Mouse (Mus musculus) kidney, postnatal 14 days (tissue): ENCODE results near the gene Rhag.
A peak's percentile ranks its signal among the peaks of the same experiment; 100 is the strongest.

Experiments used
- DNase-seq: peaks from one replicate; pipeline ENCODE4 v3.0.0; 2022; ENCODE audit warnings: mixed read lengths

The Rhag gene

GRCm38 (mm10) chr17:40810934-40811333 is at the start of gene Rhag:
TSS of gene Rhag (plus strand) at chr17:40811126.
- no peak for DNase-seq

GRCm38 (mm10) chr17:40763662-40764061 is 47.3 kb upstream of the Rhag start:
- DNase-seq: no peak

GRCm38 (mm10) chr17:40767120-40767519 is 43.8 kb upstream of the Rhag start:
- no peak for DNase-seq

- DNase-seq: no peak
Observed at GRCm38 (mm10) chr17:40789877-40790276, 21.0 kb upstream of the Rhag start.

- no peak for DNase-seq
Observed at GRCm38 (mm10) chr17:40793921-40794854, 16.7 kb upstream of the Rhag start.

- no peak for DNase-seq
Observed at GRCm38 (mm10) chr17:40802707-40803340, 8.1 kb upstream of the Rhag start.

GRCm38 (mm10) chr17:40806550-40806949 is 4.4 kb upstream of the Rhag start:
- no peak for DNase-seq

GRCm38 (mm10) chr17:40806953-40807572 is 3.9 kb upstream of the Rhag start, which contains the start of gene Crisp2:
TSS of gene Crisp2 (minus strand) at chr17:40807003.
- DNase-seq: no peak

GRCm38 (mm10) chr17:40808071-40808470 is 2.9 kb upstream of the Rhag start:
- DNase-seq: no peak

- no peak for DNase-seq
Observed at GRCm38 (mm10) chr17:40811560-40811959, 634 bp downstream of the Rhag start.

GRCm38 (mm10) chr17:40812259-40812658 is 1.3 kb downstream of the Rhag start:
- DNase-seq: no peak

- DNase-seq: no peak
Observed at GRCm38 (mm10) chr17:40817340-40817943, 6.5 kb downstream of the Rhag start.

- no peak for DNase-seq
Observed at GRCm38 (mm10) chr17:40821477-40821876, 10.6 kb downstream of the Rhag start.

- no peak for DNase-seq
Observed at GRCm38 (mm10) chr17:40823817-40824216, 12.9 kb downstream of the Rhag start.

- DNase-seq: peak; percentile 31
Observed at GRCm38 (mm10) chr17:40824549-40824948, 13.6 kb downstream of the Rhag start.

- DNase-seq: no peak
Observed at GRCm38 (mm10) chr17:40831870-40832269, 20.9 kb downstream of the Rhag start.

- DNase-seq: peak; percentile 23
Observed at GRCm38 (mm10) chr17:40837308-40837707, 26.4 kb downstream of the Rhag start.

- no peak for DNase-seq
Observed at GRCm38 (mm10) chr17:40855065-40855464, 44.1 kb downstream of the Rhag start.

GRCm38 (mm10) chr17:40868952-40869747 is 58.2 kb downstream of the Rhag start:
- DNase-seq: no peak

- DNase-seq: no peak
Observed at GRCm38 (mm10) chr17:40872626-40873025, 61.7 kb downstream of the Rhag start.

GRCm38 (mm10) chr17:40873582-40874011 is 62.7 kb downstream of the Rhag start:
- DNase-seq: peak; percentile 61

- no peak for DNase-seq
Observed at GRCm38 (mm10) chr17:40874701-40875100, 63.8 kb downstream of the Rhag start.
